Mouse (Mus musculus) heart, embryonic 15.5 days (tissue): ENCODE measurements around the gene Slc25a35. TPM values are rescaled to one million over a fixed set of nuclear protein-coding genes. Genes with fewer than 3 reads are reported as not detected.
"Not testable (repeated sequence)": the region's sequence is repeated elsewhere in the genome, so short reads cannot be mapped to it uniquely, and the experiment has no call there.

Source experiments
- ATAC-seq: fragments of 200-750 bp; cut with Nextera tagmentation; replicated peaks from 2 replicates; pipeline ENCODE4 v1.8.0; 2017; ENCODE audit warnings: low read depth, moderate TSS enrichment; ENCODE audit not compliant: insufficient number of reproducible peaks, insufficient read depth, low FRiP score
- H3K27ac ChIP-seq: fragments of 300-500 bp; sonication (generic); 2 replicates; pipeline ENCODE4 v1.5.1; 2015; ENCODE audit warnings: mild to moderate bottlenecking, inconsistent platforms
- H3K27me3 ChIP-seq: fragments of 300-500 bp; sonication (generic); 2 replicates; pipeline ENCODE4 v1.6.1; 2015; ENCODE audit warnings: inconsistent platforms
- H3K36me3 ChIP-seq: fragments of 300-500 bp; sonication (generic); 2 replicates; pipeline ENCODE4 v1.6.1; 2015; ENCODE audit warnings: mild to moderate bottlenecking, inconsistent platforms
- H3K4me1 ChIP-seq: fragments of 300-500 bp; sonication (generic); replicated peaks from 2 replicates; pipeline ENCODE4 v1.6.1; 2015; ENCODE audit warnings: inconsistent platforms
- H3K4me2 ChIP-seq: fragments of 300-500 bp; sonication (generic); 2 replicates; pipeline ENCODE4 v1.6.1; 2015; ENCODE audit warnings: inconsistent platforms, mild to moderate bottlenecking, moderate library complexity
- H3K4me3 ChIP-seq: fragments of 300-500 bp; sonication (generic); 2 replicates; pipeline ENCODE4 v1.5.1; 2015; ENCODE audit warnings: mild to moderate bottlenecking, inconsistent platforms
- H3K9ac ChIP-seq: fragments of 300-500 bp; sonication (generic); 2 replicates; pipeline ENCODE4 v1.6.1; 2015; ENCODE audit warnings: mild to moderate bottlenecking, inconsistent platforms
- H3K9me3 ChIP-seq: fragments of 300-500 bp; sonication (generic); replicated peaks from 2 replicates; pipeline ENCODE4 v1.6.1; 2016; ENCODE audit warnings: inconsistent platforms
- WGBS: fragments of 180-500 bp; shearing (Covaris S2); methylation state at CpG from one replicate; pipeline ENCODE4 v1.1.7; 2015; ENCODE audit warnings: mixed read lengths; 5-methylcytosine and 5-hydroxymethylcytosine counted together
- polyA plus RNA-seq: library from polyadenylated mRNA; unstranded; fragments of >200 nt; fragmentation: Nextera tagmentation; extraction: Ambion mirVana; gene quantifications from 2 replicates; pipeline ENCODE4 v1.2.1, GENCODE M21; 2015

Slc25a35 gene
- polyA plus RNA-seq, 1 experiment from 2014 or later = 2.0 TPM

DNA sequence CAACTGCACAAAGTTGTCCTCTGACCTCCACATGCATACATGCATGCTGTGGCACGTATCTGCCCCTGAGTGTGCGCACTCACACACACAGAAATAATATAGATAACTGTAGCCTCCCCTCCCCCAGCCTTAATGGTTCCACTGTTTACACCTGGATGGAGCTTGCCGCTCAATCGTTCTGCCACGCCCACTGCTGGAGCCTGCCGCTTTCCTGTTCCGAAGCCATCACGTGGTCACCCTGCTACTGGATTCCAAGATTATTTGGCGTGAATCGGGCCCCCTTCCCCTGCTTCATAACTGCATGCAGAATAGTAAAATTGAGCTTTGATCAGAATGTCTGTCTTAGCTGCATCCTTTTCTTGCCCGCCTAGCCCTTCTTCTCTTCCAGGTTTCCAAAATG is 5.8 kb upstream of the Slc25a35 start:
- not testable (repeated sequence) for H3K4me2 ChIP-seq, H3K4me3 ChIP-seq, H3K27me3 ChIP-seq, H3K4me1 ChIP-seq, ATAC-seq, H3K36me3 ChIP-seq, H3K27ac ChIP-seq, H3K9me3 ChIP-seq, H3K9ac ChIP-seq
- WGBS = 25% methylated on average over 11 of the region's 11 CpGs

DNA sequence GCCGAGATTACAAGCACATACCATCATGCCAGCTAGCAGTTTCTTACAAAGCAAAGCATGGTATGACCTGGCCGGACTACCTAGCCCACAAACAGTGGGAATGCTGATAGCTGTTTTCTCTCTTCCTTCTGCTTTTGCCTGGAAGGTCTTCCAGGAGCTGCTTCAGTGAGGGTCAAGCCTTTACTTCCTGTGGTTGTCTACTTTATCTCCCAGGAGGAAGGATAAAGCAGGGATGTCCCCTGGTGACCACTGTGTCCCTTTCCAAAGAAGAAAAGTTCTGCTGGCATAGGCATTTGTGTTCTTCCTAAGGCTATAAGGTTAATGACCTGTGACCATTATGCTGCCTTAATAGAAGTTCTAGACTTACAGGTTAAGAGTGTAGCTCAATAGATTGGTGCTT is 4.5 kb upstream of the Slc25a35 start:
- peaks cover 8% of the 10 kb centered on the region for H3K4me1 ChIP-seq
- H3K4me2 ChIP-seq = no peak overlapping the region
- H3K9me3 ChIP-seq = no peaks in the 10 kb centered on the region
- H3K27ac ChIP-seq = no peak overlapping the region
- H3K36me3 ChIP-seq = no peaks in the 10 kb centered on the region
- H3K4me3 ChIP-seq = no peak overlapping the region
- ATAC-seq = no peak
- no peaks in the 10 kb centered on the region for H3K27me3 ChIP-seq
- no peak overlapping the region for H3K9ac ChIP-seq
- 69% methylated on average over 2 of the region's 2 CpGs for WGBS

DNA sequence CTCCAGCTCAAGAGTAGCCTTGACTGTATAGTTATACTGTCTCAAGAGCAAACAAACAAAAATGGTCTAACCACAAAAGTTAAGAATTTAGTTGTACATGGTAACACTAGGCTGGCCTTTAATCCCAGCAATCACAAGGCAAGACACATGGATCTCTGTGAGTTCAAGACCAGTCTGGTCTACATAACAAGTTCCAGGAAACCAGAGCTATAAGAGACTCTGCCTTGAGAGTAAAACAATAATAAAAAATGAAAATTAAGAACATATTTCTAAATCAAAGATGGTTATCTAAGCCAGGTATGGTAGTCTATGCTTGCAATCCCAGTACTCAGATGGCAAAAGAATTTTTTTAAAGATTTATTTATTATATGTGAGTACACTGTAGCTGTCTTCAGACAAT is 2.9 kb upstream of the Slc25a35 start:
- H3K9me3 ChIP-seq = no peaks in the 10 kb centered on the region
- no peaks in the 10 kb centered on the region for H3K27me3 ChIP-seq
- ATAC-seq = no peak
- H3K9ac ChIP-seq = no peak overlapping the region
- H3K4me2 ChIP-seq = no peak overlapping the region
- H3K4me1 ChIP-seq = peaks cover 13% of the 10 kb centered on the region
- H3K36me3 ChIP-seq = no peaks in the 10 kb centered on the region
- H3K27ac ChIP-seq = no peak overlapping the region
- no peak overlapping the region for H3K4me3 ChIP-seq

DNA sequence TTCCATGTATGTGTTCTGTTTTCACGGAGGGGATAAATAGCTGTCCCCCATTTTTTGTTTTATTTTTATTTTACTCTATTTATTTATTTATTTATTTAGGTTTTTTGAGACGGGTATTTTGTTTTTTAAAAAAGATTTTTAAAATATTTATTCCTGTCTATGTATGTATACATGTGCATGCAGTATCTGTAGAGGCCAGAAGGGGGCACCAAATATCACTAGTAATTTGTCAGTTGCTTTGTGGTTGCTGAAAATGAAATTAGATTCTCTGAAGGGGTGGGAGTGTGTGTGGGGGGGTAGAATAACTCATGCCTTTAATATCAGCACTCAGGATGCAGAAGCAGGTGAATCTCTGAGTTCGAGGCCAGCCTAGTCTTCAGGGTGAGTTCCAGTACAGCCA is 2.1 kb upstream of the Slc25a35 start:
- Histone ChIP-seq H3K4me3 (no peak overlapping the region), H3K9ac (no peak overlapping the region), H3K4me1 (peaks cover 21% of the 10 kb centered on the region), H3K9me3 (no peaks in the 10 kb centered on the region), H3K27ac (no peak overlapping the region), H3K27me3 (no peaks in the 10 kb centered on the region), H3K4me2 (no peak overlapping the region), H3K36me3 (no peaks in the 10 kb centered on the region)
- WGBS = 32% methylated on average over 3 of the region's 3 CpGs
- ATAC-seq = no peak

DNA sequence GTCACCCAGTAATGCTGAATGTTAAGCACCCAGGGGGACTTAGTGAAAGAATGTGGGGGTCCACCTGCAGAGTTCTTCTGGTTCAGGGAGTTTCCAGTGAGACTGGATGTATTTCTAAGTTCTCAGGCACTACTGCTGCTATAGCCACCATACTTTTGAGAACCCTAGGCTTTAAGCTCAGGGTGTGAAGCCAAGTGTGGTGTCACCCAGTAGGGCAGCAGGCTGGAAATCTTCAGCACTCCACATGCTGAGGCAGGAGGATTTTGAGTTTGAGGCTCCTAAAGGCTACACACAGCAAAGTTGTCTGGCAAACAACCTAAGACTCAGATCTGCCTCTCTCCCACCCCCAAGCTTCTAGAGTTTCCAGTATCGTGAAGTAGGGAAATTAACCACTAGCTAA is 1.4 kb upstream of the Slc25a35 start:
- ATAC-seq = no peak
- Histone ChIP-seq H3K4me1 (peaks cover 27% of the 10 kb centered on the region), H3K27me3 (no peaks in the 10 kb centered on the region), H3K27ac (no peak overlapping the region), H3K4me3 (no peak overlapping the region), H3K9me3 (no peaks in the 10 kb centered on the region), H3K9ac (no peak overlapping the region), H3K4me2 (peak overlapping the region; percentile 93), H3K36me3 (no peaks in the 10 kb centered on the region)
- WGBS = 47% methylated on average over 1 of the region's 1 CpGs

DNA sequence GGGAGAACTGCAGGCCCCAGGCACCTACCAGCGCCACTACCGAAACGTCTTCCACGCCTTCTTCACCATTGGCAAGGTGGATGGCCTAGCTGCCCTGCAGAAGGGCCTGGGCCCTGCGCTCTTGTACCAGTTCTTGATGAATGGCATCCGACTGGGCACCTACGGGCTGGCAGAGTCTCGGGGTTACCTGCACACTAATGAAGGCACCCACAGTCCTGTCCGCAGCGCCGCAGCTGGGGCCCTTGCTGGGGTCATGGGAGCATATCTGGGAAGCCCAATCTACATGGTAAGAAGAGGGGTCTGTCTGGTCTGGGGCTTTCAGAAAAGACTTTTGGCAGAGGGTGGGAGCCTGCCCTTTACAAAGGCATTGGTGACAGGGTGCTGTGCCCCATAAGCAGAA is 821 bp downstream of the Slc25a35 start:
- no peak overlapping the region for H3K9ac ChIP-seq
- no peak for ATAC-seq
- 86% methylated on average over 11 of the region's 11 CpGs for WGBS

DNA sequence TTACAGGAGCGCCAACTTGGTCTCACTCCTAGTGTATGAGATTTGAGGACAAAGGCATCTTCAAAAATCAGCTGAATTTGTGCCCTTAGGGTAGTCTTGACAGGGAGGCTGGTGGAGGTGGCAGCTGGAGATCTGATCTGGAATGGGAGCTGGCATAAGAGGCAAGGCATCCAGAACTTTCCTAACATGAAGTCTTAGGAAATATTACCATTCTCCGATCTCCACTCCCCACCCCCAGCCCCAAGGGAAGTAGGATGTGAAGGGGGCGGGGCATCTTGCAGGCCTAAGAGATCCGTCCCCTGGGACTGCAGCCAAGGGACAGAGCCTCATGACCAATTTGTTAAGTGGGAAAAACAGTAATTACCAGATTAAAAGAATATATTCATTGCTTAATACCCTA is 2.3 kb downstream of the Slc25a35 start:
- WGBS = 67% methylated on average over 4 of the region's 4 CpGs
- no peak for ATAC-seq
- no peak overlapping the region for H3K4me2 ChIP-seq
- H3K4me1 ChIP-seq = peaks cover 44% of the 10 kb centered on the region
- no peaks in the 10 kb centered on the region for H3K36me3 ChIP-seq
- H3K9ac ChIP-seq = no peak overlapping the region
- H3K4me3 ChIP-seq = no peak overlapping the region
- no peaks in the 10 kb centered on the region for H3K9me3 ChIP-seq
- H3K27ac ChIP-seq = no peak overlapping the region
- no peaks in the 10 kb centered on the region for H3K27me3 ChIP-seq

More for the DNA sequence above, 821 bp downstream of the Slc25a35 start:
- Histone ChIP-seq H3K27ac (no peak overlapping the region), H3K4me1 (peaks cover 40% of the 10 kb centered on the region), H3K36me3 (no peaks in the 10 kb centered on the region), H3K4me3 (no peak overlapping the region), H3K27me3 (no peaks in the 10 kb centered on the region), H3K9me3 (no peaks in the 10 kb centered on the region), H3K4me2 (no peak overlapping the region)

DNA sequence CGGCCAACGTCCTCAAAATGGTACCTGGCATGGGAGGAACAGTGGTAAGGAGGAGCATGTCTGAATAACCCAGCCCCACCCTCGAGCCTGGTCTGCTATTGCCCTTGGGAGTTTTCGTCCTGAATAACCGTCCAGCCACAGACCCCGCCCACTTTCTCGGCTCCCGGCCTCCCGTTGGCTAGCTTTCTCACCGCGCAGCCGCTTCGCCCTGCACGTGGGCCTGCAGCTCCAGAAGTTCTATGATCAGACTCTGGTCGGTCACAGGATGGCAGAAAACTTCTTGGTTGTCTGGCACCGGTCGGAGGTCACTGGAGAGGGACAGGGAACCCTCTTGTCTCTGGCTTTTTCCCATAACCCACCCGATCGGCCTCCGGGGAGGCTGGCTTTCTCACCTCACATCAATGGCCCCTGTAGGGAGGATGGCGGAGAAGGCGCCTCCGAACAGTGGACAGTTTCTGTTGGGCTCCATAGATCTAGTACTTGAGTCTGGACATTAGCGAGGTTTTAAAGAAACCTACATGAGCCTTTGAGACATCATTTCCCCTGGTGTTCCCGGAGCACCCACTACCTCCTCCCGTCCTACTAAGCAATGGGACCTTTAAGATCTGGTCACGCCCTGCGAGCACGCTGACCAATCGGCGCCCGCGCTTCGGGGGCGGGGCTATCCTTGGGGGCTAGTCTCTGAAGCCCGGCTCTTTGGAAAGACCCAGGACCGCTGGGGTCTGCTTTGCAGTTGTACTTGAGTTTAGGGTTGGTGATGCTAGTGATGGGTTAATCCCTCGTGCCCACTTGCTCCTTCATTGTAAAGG is 5.5 kb downstream of the Slc25a35 start:
- peaks cover 35% of the 10 kb centered on the region for H3K4me1 ChIP-seq
- H3K36me3 ChIP-seq, H3K9me3 ChIP-seq, H3K27me3 ChIP-seq: not testable (repeated sequence)
- under 1% methylated on average over 38 of the region's 38 CpGs for WGBS
- peak; percentile 83 for ATAC-seq
- peak overlapping the region; percentile 56 for H3K9ac ChIP-seq
- H3K4me2 ChIP-seq = peak overlapping the region; percentile 79
- H3K4me3 ChIP-seq = peak overlapping the region; percentile 57
- peak overlapping the region; percentile 54 for H3K27ac ChIP-seq

DNA sequence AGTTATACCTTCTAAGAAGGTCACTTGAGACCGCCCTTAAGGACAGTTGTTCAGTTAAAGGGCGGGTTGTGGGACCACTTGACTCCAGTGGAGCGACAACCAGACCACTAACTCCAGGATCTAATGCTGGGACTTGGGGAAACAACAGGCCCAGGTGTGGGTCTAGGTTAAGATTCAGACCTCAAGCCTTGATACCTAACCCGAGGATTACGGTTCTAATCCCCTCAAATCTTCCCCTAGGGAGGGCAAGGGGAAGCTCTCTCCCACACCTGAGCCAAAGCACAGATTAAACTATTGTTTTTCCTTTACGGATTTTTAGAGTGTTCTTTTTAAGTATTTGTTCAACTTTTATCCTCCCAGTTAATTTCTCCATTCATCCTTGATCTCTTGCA is 6.1 kb downstream of the Slc25a35 start:
- Histone ChIP-seq H3K4me1 (peaks cover 32% of the 10 kb centered on the region), H3K4me2 (peak overlapping the region; percentile 79), H3K4me3 (peak overlapping the region; percentile 57), H3K9me3 (no peaks in the 10 kb centered on the region), H3K27ac (no peak overlapping the region), H3K27me3 (no peaks in the 10 kb centered on the region; the same call in 1 of the 2 replicates), H3K36me3 (no peaks in the 10 kb centered on the region), H3K9ac (peak overlapping the region; percentile 56)
- WGBS = 35% methylated on average over 6 of the region's 6 CpGs
- ATAC-seq = no peak

DNA sequence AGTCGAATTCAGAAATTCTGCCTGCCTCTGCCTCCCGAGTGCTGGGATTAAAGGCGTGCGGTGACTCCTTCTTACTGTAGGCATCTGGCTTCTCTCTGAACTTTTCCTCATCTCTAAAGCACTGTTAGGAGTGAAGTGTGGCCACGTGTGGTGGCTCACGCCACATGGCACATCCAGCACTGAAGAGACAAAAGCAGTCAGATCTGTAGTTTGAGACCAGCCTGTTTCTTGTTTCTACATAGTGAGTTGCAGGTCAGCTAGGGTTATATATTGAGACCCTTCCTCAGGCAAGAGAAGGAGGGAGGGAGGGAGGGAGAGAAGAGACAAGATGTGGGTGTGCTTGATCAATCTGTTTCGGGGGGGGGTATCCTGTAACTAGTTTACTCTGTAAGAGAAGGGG is 7.2 kb downstream of the Slc25a35 start, which contains the start of gene Rangrf:
Gene Rangrf, minus strand, starts transcription at position 101 of the 400 bp plus-strand sequence.
- peak within 1 kb of the TSS; percentile 57 for H3K4me3 ChIP-seq
- peak within 1 kb of the TSS; percentile 79 for H3K4me2 ChIP-seq
- no peaks in the 10 kb centered on the region; the same call in 1 of the 2 replicates for H3K27me3 ChIP-seq
- H3K27ac ChIP-seq = no peak within 1 kb of the TSS
- 71% methylated on average over 7 of the region's 7 CpGs for WGBS
- H3K4me1 ChIP-seq = peaks cover 31% of the 10 kb centered on the region
- H3K36me3 ChIP-seq = no peaks in the 10 kb centered on the region
- H3K9me3 ChIP-seq = no peaks in the 10 kb centered on the region
- ATAC-seq = no peak
- H3K9ac ChIP-seq = peak within 1 kb of the TSS; percentile 56; the same call in 1 of the 2 replicates

DNA sequence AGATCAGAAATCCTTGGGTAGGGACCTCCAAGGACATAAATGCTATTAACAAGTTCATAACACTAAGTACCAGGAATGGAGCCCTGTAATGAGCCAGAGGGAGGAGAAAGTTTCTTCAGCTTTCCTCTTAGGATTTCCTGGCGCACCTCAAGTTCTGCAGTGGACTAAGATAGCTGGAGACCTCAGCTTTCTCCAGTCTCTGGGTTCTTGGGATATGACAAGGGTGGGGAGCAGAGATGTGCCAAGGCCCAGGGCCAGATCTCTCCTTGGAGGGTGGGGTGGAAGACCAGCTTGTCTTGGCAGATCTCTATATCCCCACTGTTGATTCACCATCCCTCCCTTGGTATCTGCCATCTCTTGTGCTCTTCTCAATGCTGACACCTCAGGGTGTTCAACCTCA is 7.7 kb downstream of the Slc25a35 start:
- ATAC-seq = no peak
- H3K27ac ChIP-seq = no peak overlapping the region
- WGBS = 68% methylated on average over 1 of the region's 1 CpGs

DNA sequence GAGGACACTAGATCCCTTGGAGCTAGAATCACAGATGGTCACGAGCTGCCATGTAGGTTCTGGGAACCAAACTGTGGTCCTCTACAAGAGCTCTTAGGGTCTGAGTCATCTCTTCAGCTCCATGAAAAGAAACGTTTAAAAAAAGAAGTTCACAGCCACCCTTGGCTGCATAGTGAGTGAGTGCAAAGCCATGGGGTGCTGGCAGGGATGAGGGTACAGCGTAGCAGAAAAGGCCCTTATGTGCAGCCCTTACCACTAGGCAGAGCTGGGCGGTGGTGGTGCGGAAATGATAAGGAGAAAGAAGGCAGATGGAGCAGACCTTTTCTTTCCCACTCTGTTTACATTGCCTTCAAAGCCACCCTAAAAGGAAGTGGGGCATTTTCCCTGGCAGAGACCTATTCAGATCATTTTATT is 11.4 kb downstream of the Slc25a35 start:
- H3K4me1 ChIP-seq = no peaks in the 10 kb centered on the region
- H3K9ac ChIP-seq = no peak overlapping the region
- no peaks in the 10 kb centered on the region; the same call in 1 of the 2 replicates for H3K27me3 ChIP-seq
- 46% methylated on average over 5 of the region's 5 CpGs for WGBS
- H3K9me3 ChIP-seq = no peaks in the 10 kb centered on the region
- H3K4me2 ChIP-seq = no peak overlapping the region
- no peak overlapping the region for H3K27ac ChIP-seq
- no peak for ATAC-seq
- H3K36me3 ChIP-seq = no peaks in the 10 kb centered on the region
- no peak overlapping the region for H3K4me3 ChIP-seq

More for the DNA sequence above, 7.7 kb downstream of the Slc25a35 start:
- Histone ChIP-seq H3K4me2 (no peak overlapping the region), H3K36me3 (no peaks in the 10 kb centered on the region), H3K9ac (no peak overlapping the region), H3K27me3 (no peaks in the 10 kb centered on the region; the same call in 1 of the 2 replicates), H3K9me3 (no peaks in the 10 kb centered on the region), H3K4me3 (no peak overlapping the region), H3K4me1 (peaks cover 25% of the 10 kb centered on the region)
